Mouse (Mus musculus) liver, embryonic 16.5 days (tissue): ENCODE data around the gene Nsun7. TPM values are rescaled to one million over a fixed set of nuclear protein-coding genes. Genes with fewer than 3 reads are reported as not detected.
"Not testable (repeated sequence)": the region's sequence is repeated elsewhere in the genome, so short reads cannot be mapped to it uniquely, and the experiment has no call there.

ENCODE experiments used
- ATAC-seq: fragments of 200-750 bp; cut with Nextera tagmentation; 2 replicates; pipeline ENCODE4 v1.8.0; 2017; ENCODE audit warnings: low read depth, mild to moderate bottlenecking, moderate number of reproducible peaks, moderate library complexity
- H3K27ac ChIP-seq: fragments of 300-500 bp; sonication (generic); 2 replicates; pipeline ENCODE4 v1.5.1; 2014; ENCODE audit warnings: mild to moderate bottlenecking, low read length
- H3K27me3 ChIP-seq: fragments of 300-500 bp; sonication (generic); 2 replicates; pipeline ENCODE4 v1.6.1; 2014; ENCODE audit warnings: low read depth, low read length, mixed read lengths; ENCODE audit not compliant: control insufficient read depth, insufficient read depth
- H3K36me3 ChIP-seq: fragments of 300-500 bp; sonication (generic); 2 replicates; pipeline ENCODE4 v1.6.1; 2014; ENCODE audit warnings: mild to moderate bottlenecking; ENCODE audit not compliant: control insufficient read depth, insufficient read depth
- H3K4me1 ChIP-seq: fragments of 300-500 bp; sonication (generic); 2 replicates; pipeline ENCODE4 v1.6.1; 2014; ENCODE audit warnings: low read depth, low read length, mixed read lengths; ENCODE audit not compliant: control insufficient read depth
- H3K4me2 ChIP-seq: fragments of 300-500 bp; sonication (generic); 2 replicates; pipeline ENCODE4 v1.6.1; 2014; ENCODE audit warnings: low read depth, low read length, mixed read lengths
- H3K4me3 ChIP-seq: fragments of 300-500 bp; sonication (generic); 2 replicates; pipeline ENCODE4 v1.5.1; 2014; ENCODE audit warnings: low read depth, mild to moderate bottlenecking, low read length
- H3K9ac ChIP-seq: fragments of 300-500 bp; sonication (generic); 2 replicates; pipeline ENCODE4 v1.6.1; 2014; ENCODE audit warnings: low read depth, low read length
- H3K9me3 ChIP-seq: fragments of 300-500 bp; sonication (generic); replicated peaks from 2 replicates; pipeline ENCODE4 v1.6.1; 2016; ENCODE audit warnings: low read length; ENCODE audit not compliant: control insufficient read depth
- WGBS: fragments of 180-500 bp; shearing (Covaris S2); extraction: QIAGEN DNeasy Blood & Tissue Kit; methylation state at CpG from one replicate; pipeline ENCODE4 v1.1.7; 2014; ENCODE audit not compliant: insufficient replicate concordance; 5-methylcytosine and 5-hydroxymethylcytosine counted together
- polyA plus RNA-seq: library from polyadenylated mRNA; unstranded; fragments of >200 nt; fragmentation: Nextera tagmentation; extraction: Ambion mirVana; gene quantifications from 2 replicates; pipeline ENCODE4 v1.2.1, GENCODE M21; 2015

Gene Nsun7
- polyA plus RNA-seq, 1 experiment from 2014 or later, result 0.04 TPM

GRCm38 (mm10) chr5:66232456-66232855 lies 27.2 kb upstream of the Nsun7 start:
- no peak overlapping the region for H3K27ac ChIP-seq
- no peaks in the 10 kb centered on the region for H3K36me3 ChIP-seq
- ATAC-seq, result peak; percentile 54
- H3K4me2 ChIP-seq, result no peak overlapping the region
- no peaks in the 10 kb centered on the region for H3K27me3 ChIP-seq
- H3K9me3 ChIP-seq, result no peaks in the 10 kb centered on the region
- H3K4me1 ChIP-seq, result no peaks in the 10 kb centered on the region
- no peak overlapping the region for H3K9ac ChIP-seq
- WGBS, result 26% methylated on average over 3 of the region's 3 CpGs
- no peak overlapping the region for H3K4me3 ChIP-seq

GRCm38 (mm10) chr5:66241894-66242293 lies 17.8 kb upstream of the Nsun7 start:
- no peaks in the 10 kb centered on the region for H3K27me3 ChIP-seq
- H3K9ac ChIP-seq, result no peak overlapping the region
- no peaks in the 10 kb centered on the region for H3K4me1 ChIP-seq
- H3K27ac ChIP-seq, result no peak overlapping the region
- no peak overlapping the region for H3K4me3 ChIP-seq
- H3K9me3 ChIP-seq, result no peaks in the 10 kb centered on the region
- no peak overlapping the region for H3K4me2 ChIP-seq
- no peak for ATAC-seq
- H3K36me3 ChIP-seq, result no peaks in the 10 kb centered on the region

GRCm38 (mm10) chr5:66243467-66243866 lies 16.2 kb upstream of the Nsun7 start:
- Histone ChIP-seq H3K4me1 (no peaks in the 10 kb centered on the region), H3K4me2 (no peak overlapping the region), H3K27me3 (no peaks in the 10 kb centered on the region), H3K9me3 (no peaks in the 10 kb centered on the region), H3K4me3 (no peak overlapping the region), H3K27ac (no peak overlapping the region), H3K36me3 (no peaks in the 10 kb centered on the region), H3K9ac (no peak overlapping the region)
- 54% methylated on average over 9 of the region's 9 CpGs for WGBS
- ATAC-seq, result no peak

- Histone ChIP-seq H3K9ac (no peak overlapping the region), H3K9me3 (no peaks in the 10 kb centered on the region), H3K27me3 (no peaks in the 10 kb centered on the region), H3K4me1 (no peaks in the 10 kb centered on the region), H3K27ac (no peak overlapping the region), H3K4me3 (no peak overlapping the region), H3K36me3 (no peaks in the 10 kb centered on the region), H3K4me2 (no peak overlapping the region)
- WGBS, result 58% methylated on average over 6 of the region's 6 CpGs
- no peak for ATAC-seq
Observed at GRCm38 (mm10) chr5:66244043-66244660, 15.5 kb upstream of the Nsun7 start.

GRCm38 (mm10) chr5:66245958-66246497 lies 13.7 kb upstream of the Nsun7 start:
- H3K4me3 ChIP-seq, result no peak overlapping the region
- no peak overlapping the region for H3K4me2 ChIP-seq
- H3K9ac ChIP-seq, result no peak overlapping the region
- no peaks in the 10 kb centered on the region for H3K4me1 ChIP-seq
- H3K36me3 ChIP-seq, result no peaks in the 10 kb centered on the region
- 30% methylated on average over 8 of the region's 10 CpGs for WGBS
- H3K9me3 ChIP-seq, result no peaks in the 10 kb centered on the region
- no peaks in the 10 kb centered on the region for H3K27me3 ChIP-seq
- no peak for ATAC-seq
- no peak overlapping the region for H3K27ac ChIP-seq

- no peaks in the 10 kb centered on the region for H3K4me1 ChIP-seq
- H3K4me2 ChIP-seq, result no peak overlapping the region
- H3K9me3 ChIP-seq, result no peaks in the 10 kb centered on the region
- 62% methylated on average over 5 of the region's 5 CpGs for WGBS
- H3K9ac ChIP-seq, result no peak overlapping the region
- no peaks in the 10 kb centered on the region for H3K27me3 ChIP-seq
- no peak for ATAC-seq
- no peak overlapping the region for H3K4me3 ChIP-seq
- H3K36me3 ChIP-seq, result no peaks in the 10 kb centered on the region
- no peak overlapping the region for H3K27ac ChIP-seq
Observed at GRCm38 (mm10) chr5:66253219-66253618, 6.5 kb upstream of the Nsun7 start.

- H3K9ac ChIP-seq, result no peak overlapping the region
- peaks cover 2% of the 10 kb centered on the region for H3K27me3 ChIP-seq
- WGBS, result 69% methylated on average over 10 of the region's 10 CpGs
- H3K4me2 ChIP-seq, result no peak overlapping the region
- no peak for ATAC-seq
- H3K27ac ChIP-seq, result no peak overlapping the region
- no peaks in the 10 kb centered on the region for H3K9me3 ChIP-seq
- no peak overlapping the region for H3K4me3 ChIP-seq
- no peaks in the 10 kb centered on the region for H3K36me3 ChIP-seq
- no peaks in the 10 kb centered on the region; the same call in 1 of the 2 replicates for H3K4me1 ChIP-seq
Observed at GRCm38 (mm10) chr5:66255044-66255443, 4.7 kb upstream of the Nsun7 start.

GRCm38 (mm10) chr5:66259000-66259399 lies 697 bp upstream of the Nsun7 start:
- no peak overlapping the region for H3K9ac ChIP-seq
- H3K9me3 ChIP-seq, result no peaks in the 10 kb centered on the region
- no peaks in the 10 kb centered on the region; the same call in 1 of the 2 replicates for H3K4me1 ChIP-seq
- peaks cover 4% of the 10 kb centered on the region for H3K27me3 ChIP-seq
- no peak overlapping the region for H3K4me3 ChIP-seq
- no peak for ATAC-seq
- H3K4me2 ChIP-seq, result no peak overlapping the region
- no peak overlapping the region for H3K27ac ChIP-seq
- 53% methylated on average over 2 of the region's 2 CpGs for WGBS
- no peaks in the 10 kb centered on the region for H3K36me3 ChIP-seq

GRCm38 (mm10) chr5:66259431-66259755 lies 304 bp upstream of the Nsun7 start:
- H3K4me3 ChIP-seq, result peak overlapping the region; percentile 41
- not testable (repeated sequence) for H3K9ac ChIP-seq, H3K9me3 ChIP-seq, ATAC-seq, H3K4me1 ChIP-seq, H3K36me3 ChIP-seq, H3K27ac ChIP-seq, H3K27me3 ChIP-seq
- WGBS, result 13% methylated on average over 5 of the region's 5 CpGs
- H3K4me2 ChIP-seq, result peak overlapping the region; percentile 56
